Mouse (Mus musculus): ENCODE data around the gene Sstr3. TPM values are rescaled to one million over a fixed set of nuclear protein-coding genes. Genes with fewer than 3 reads are reported as not detected.

The Sstr3 gene
- polyA plus RNA-seq, 1 experiment from 2014 or later = 0.16 TPM

DNA sequence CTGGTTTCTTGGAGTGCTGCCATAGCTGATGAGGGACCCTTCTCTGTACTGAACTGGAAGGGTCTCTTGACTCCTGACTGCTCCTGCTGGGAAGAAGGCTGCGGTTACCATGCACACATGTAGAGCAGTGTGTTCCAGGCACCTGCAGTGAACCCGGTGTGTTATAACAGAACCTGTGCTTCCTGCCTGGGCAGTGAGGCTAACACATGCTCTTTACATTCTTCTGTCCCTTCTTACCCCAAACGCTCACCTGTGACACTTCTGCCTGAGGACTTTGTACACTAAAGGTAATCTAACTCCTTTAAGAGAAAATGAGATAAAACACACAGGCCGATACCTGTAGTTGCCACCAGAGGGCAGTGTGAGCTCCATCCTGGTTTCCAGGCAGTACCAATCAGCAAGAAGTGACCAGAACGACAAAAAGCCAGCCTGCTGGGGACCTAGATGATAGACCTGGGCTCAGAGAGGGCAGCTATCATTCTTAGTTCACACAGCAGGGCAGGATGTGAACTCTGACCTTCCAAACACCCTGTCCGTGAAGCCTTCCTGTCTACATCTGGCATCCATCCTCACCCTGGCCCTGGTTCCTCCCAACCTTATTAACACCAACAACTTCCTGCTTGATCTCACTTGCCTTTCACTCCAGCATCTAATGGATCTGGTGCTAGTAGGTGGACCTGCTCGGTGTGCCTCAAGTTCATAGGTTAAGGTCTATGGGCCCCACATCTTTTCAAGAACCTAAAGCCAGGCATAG, 29.9 kb downstream of the Sstr3 start:
- peaks cover 2% of the 10 kb centered on the region; the same call in 1 of the 2 replicates for H3K4me1 ChIP-seq (ENCODE audit: control insufficient read depth, insufficient read depth, low read length)
- H3K36me3 ChIP-seq (ENCODE audit: control insufficient read depth, insufficient read depth, low read length) = no peaks in the 10 kb centered on the region
- no peaks in the 10 kb centered on the region for H3K9me3 ChIP-seq (replicated peaks; ENCODE audit: control insufficient read depth, low read length, poor library complexity, severe bottlenecking)
- H3K4me3 ChIP-seq (ENCODE audit: low read depth, low read length) = no peak overlapping the region
- ATAC-seq = no peak
- H3K27ac ChIP-seq (ENCODE audit: low read length) = no peak overlapping the region
- H3K4me2 ChIP-seq (ENCODE audit: low read length) = no peak overlapping the region
- no peaks in the 10 kb centered on the region for H3K27me3 ChIP-seq (ENCODE audit: control insufficient read depth, insufficient read depth, low read depth, low read length)
- whole genome bisulfite sequencing = 31% methylated on average over 7 of the region's 7 CpGs
- H3K9ac ChIP-seq (ENCODE audit: low read depth, low read length) = no peak overlapping the region

DNA sequence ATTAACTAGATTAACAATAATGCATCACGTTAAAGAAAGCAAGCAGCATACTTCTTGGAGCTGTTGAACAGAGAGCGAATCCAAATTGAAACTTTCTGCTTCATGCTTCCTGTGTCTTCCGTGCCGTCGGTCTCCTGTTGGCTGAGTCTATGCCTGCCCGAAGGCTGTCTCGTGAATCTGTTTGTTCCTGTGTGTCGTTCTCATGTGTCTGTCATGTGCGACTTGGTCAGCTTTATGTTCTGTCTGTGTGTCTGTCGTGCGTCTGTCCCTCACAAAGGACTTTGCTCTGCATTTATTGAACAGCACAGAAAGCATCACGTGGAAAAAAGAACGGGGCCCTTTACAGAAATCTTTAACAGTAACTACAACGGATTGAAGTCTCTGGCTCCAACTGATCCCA, 31.5 kb downstream of the Sstr3 start:
- no peak for ATAC-seq
- 85% methylated on average over 14 of the region's 14 CpGs for WGBS
- no peak overlapping the region for H3K9ac ChIP-seq (ENCODE audit: low read depth, low read length)
- no peaks in the 10 kb centered on the region for H3K27me3 ChIP-seq (ENCODE audit: control insufficient read depth, insufficient read depth, low read depth, low read length)
- H3K4me2 ChIP-seq (ENCODE audit: low read length) = no peak overlapping the region
- peaks cover 2% of the 10 kb centered on the region; the same call in 1 of the 2 replicates for H3K4me1 ChIP-seq (ENCODE audit: control insufficient read depth, insufficient read depth, low read length)
- H3K9me3 ChIP-seq (replicated peaks; ENCODE audit: control insufficient read depth, low read length, poor library complexity, severe bottlenecking) = no peaks in the 10 kb centered on the region
- no peak overlapping the region for H3K27ac ChIP-seq (ENCODE audit: low read length)
- no peaks in the 10 kb centered on the region for H3K36me3 ChIP-seq (ENCODE audit: control insufficient read depth, insufficient read depth, low read length)
- no peak overlapping the region for H3K4me3 ChIP-seq (ENCODE audit: low read depth, low read length)

DNA sequence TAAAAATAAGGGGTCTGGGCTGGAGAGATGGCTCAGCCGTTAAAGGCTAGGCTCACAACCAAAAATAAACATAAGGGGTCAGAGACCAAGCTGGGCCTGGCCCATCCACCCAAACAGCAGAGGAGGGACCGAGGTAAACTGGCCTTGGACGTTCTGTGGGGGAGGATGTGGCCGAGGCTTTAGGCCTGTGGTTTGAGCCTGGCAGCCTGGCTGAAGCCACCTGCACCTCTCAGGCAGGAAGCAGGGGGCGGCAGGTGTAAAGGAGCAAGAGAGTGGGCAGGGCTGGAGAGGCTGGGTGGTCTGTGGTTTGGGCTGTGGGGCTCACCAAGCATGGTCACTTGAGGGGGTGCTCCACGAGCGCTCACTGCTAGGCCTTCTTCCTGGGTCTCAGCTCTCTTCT, 32.5 kb downstream of the Sstr3 start:
- WGBS = 85% methylated on average over 7 of the region's 7 CpGs
- no peak overlapping the region for H3K9ac ChIP-seq (ENCODE audit: low read depth, low read length)
- no peak overlapping the region for H3K4me2 ChIP-seq (ENCODE audit: low read length)
- ATAC-seq = no peak
- no peak overlapping the region for H3K4me3 ChIP-seq (ENCODE audit: low read depth, low read length)
- no peaks in the 10 kb centered on the region for H3K36me3 ChIP-seq (ENCODE audit: control insufficient read depth, insufficient read depth, low read length)
- peaks cover 2% of the 10 kb centered on the region; the same call in 1 of the 2 replicates for H3K4me1 ChIP-seq (ENCODE audit: control insufficient read depth, insufficient read depth, low read length)
- no peak overlapping the region for H3K27ac ChIP-seq (ENCODE audit: low read length)
- H3K27me3 ChIP-seq (ENCODE audit: control insufficient read depth, insufficient read depth, low read depth, low read length) = no peaks in the 10 kb centered on the region
- no peaks in the 10 kb centered on the region for H3K9me3 ChIP-seq (replicated peaks; ENCODE audit: control insufficient read depth, low read length, poor library complexity, severe bottlenecking)

DNA sequence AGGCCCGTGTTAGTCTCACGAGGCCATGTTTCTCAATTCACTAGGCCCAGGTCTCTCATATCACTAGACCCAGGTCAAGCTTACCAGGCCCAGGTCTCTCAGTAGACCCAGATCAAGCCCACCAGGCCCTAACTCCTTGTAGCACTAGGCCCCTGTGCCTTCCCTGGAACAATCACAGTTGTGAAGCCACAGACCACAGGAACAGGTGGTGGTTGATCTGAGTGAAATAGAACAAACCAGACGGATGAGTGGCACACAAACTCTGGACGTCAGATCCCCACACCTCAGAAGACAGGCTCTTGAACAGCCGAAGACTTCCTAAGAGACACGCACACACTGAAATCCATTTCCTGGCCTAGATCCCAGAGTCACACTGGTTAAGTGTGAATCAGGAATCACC, 33.7 kb downstream of the Sstr3 start:
- ATAC-seq = no peak
- Histone ChIP-seq H3K9me3 (replicated peaks; ENCODE audit: control insufficient read depth, low read length, poor library complexity, severe bottlenecking) (no peaks in the 10 kb centered on the region), H3K4me1 (ENCODE audit: control insufficient read depth, insufficient read depth, low read length) (peaks cover 2% of the 10 kb centered on the region; the same call in 1 of the 2 replicates), H3K4me2 (ENCODE audit: low read length) (no peak overlapping the region), H3K27me3 (ENCODE audit: control insufficient read depth, insufficient read depth, low read depth, low read length) (no peaks in the 10 kb centered on the region), H3K36me3 (ENCODE audit: control insufficient read depth, insufficient read depth, low read length) (no peaks in the 10 kb centered on the region), H3K27ac (ENCODE audit: low read length) (no peak overlapping the region), H3K9ac (ENCODE audit: low read depth, low read length) (no peak overlapping the region), H3K4me3 (ENCODE audit: low read depth, low read length) (no peak overlapping the region)
- 95% methylated on average over 6 of the region's 6 CpGs for WGBS

DNA sequence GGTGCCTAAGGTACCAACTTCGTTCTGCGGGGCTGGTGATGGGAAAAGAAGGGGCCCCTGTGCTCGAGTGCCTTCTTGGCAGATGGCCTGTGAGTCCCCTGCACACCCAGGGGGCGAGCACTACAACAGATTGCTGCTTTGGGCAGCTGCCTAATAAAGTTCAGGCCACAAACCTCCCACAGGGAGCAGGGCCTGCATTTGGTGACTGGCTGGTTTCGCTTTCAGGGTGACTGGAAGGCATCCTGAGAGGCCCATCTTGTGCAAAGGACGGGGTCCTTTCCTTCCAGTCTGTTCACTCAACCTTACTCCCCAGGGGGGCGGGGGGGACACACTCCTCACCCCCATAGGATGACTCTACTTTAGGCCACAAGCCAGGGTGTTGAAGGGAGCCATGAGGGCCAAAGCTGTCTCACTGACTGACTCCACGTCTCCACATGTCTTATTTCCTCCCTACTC, 34.3 kb downstream of the Sstr3 start:
- H3K4me2 ChIP-seq (ENCODE audit: low read length) = no peak overlapping the region
- no peak overlapping the region for H3K9ac ChIP-seq (ENCODE audit: low read depth, low read length)
- no peak for ATAC-seq

DNA sequence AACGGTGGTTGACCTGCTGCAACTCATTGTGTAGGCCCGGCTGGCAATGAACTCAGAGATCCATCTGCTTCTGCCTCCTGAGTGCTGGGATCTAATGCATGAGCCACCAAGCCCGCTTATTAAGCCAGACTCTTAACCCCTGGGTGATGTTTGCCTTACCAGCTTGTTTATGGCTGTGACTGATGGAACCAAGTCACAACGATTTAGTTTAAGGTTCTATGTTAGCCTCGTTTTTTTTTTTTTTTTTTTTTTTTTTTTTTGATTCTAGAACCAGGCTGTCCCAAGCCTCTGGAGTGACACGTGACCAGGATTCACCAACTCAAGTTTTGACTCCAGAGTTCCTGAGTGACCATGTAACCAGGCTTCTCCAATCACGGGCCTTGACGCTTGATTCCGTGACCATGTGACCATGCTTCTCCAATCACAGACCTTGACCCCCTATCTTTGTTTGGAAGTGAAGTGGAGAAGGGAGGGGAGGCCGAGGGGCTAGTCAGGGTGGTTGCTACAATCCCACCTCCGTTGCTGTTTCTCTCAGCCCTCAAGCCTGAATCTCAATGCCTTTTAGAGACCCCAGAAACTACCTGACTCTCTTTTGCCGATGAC, 35.1 kb downstream of the Sstr3 start:
- Histone ChIP-seq H3K9ac (ENCODE audit: low read depth, low read length) (no peak overlapping the region), H3K4me3 (ENCODE audit: low read depth, low read length) (no peak overlapping the region), H3K4me1 (ENCODE audit: control insufficient read depth, insufficient read depth, low read length) (peaks cover 2% of the 10 kb centered on the region; the same call in 1 of the 2 replicates), H3K27me3 (ENCODE audit: control insufficient read depth, insufficient read depth, low read depth, low read length) (no peaks in the 10 kb centered on the region), H3K27ac (ENCODE audit: low read length) (no peak overlapping the region), H3K4me2 (ENCODE audit: low read length) (0 out of 2 replicates have a peak overlapping the region, but pooled peaks have one; percentile 5), H3K9me3 (replicated peaks; ENCODE audit: control insufficient read depth, low read length, poor library complexity, severe bottlenecking) (peaks cover 5% of the 10 kb centered on the region; the same call in 1 of the 2 replicates), H3K36me3 (ENCODE audit: control insufficient read depth, insufficient read depth, low read length) (no peaks in the 10 kb centered on the region)
- ATAC-seq = no peak
- WGBS = 47% methylated on average over 12 of the region's 12 CpGs

More for the DNA sequence above, 34.3 kb downstream of the Sstr3 start:
- no peak overlapping the region for H3K27ac ChIP-seq (ENCODE audit: low read length)
- H3K4me1 ChIP-seq (ENCODE audit: control insufficient read depth, insufficient read depth, low read length) = peaks cover 2% of the 10 kb centered on the region; the same call in 1 of the 2 replicates
- H3K9me3 ChIP-seq (replicated peaks; ENCODE audit: control insufficient read depth, low read length, poor library complexity, severe bottlenecking) = no peaks in the 10 kb centered on the region
- no peak overlapping the region for H3K4me3 ChIP-seq (ENCODE audit: low read depth, low read length)
- H3K36me3 ChIP-seq (ENCODE audit: control insufficient read depth, insufficient read depth, low read length) = no peaks in the 10 kb centered on the region
- H3K27me3 ChIP-seq (ENCODE audit: control insufficient read depth, insufficient read depth, low read depth, low read length) = no peaks in the 10 kb centered on the region
- WGBS = 61% methylated on average over 8 of the region's 8 CpGs

DNA sequence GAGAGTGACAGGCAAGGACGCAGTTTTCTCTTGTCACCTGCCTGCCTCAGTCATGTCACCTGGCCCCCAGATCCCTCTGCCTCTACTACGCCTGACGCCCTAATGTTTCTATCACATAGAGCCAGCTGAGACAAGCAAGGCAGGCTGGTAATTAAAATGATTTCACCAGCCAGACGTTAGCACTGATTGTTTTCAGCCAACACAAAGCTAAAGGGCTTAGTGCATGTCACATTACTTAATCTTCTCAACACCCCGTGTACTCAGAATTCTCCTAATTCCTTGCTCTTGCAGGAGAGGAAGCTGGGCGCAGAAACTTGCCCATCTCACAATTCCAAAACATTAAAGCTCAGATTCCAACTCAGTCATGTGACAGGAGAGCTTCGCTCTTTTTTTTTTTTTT, 36.0 kb downstream of the Sstr3 start:
- Histone ChIP-seq H3K4me1 (ENCODE audit: control insufficient read depth, insufficient read depth, low read length) (peaks cover 2% of the 10 kb centered on the region; the same call in 1 of the 2 replicates), H3K4me2 (ENCODE audit: low read length) (no peak overlapping the region), H3K9me3 (replicated peaks; ENCODE audit: control insufficient read depth, low read length, poor library complexity, severe bottlenecking) (peaks cover 5% of the 10 kb centered on the region; the same call in 1 of the 2 replicates), H3K9ac (ENCODE audit: low read depth, low read length) (no peak overlapping the region), H3K4me3 (ENCODE audit: low read depth, low read length) (no peak overlapping the region), H3K27me3 (ENCODE audit: control insufficient read depth, insufficient read depth, low read depth, low read length) (no peaks in the 10 kb centered on the region), H3K36me3 (ENCODE audit: control insufficient read depth, insufficient read depth, low read length) (no peaks in the 10 kb centered on the region), H3K27ac (ENCODE audit: low read length) (no peak overlapping the region)
- WGBS = 51% methylated on average over 7 of the region's 7 CpGs
- ATAC-seq = no peak

DNA sequence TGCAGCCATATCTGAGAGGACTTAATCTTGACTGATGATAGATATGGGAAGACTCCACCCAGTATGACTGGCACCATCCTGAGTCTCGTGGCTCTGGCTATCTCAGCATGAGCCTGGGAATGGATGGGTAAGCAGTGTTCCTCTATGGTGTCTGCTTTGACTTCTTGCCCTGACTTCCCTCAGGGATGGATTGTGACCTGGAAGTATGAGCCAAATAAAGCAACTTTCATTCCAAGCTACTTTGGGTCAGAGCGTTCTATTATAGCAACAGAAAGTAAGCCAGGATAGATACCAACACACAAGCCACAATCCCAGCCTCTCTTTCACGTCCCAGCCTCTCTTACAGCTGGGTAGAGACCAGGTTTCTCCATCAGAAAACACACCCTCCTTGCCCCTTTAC, 38.9 kb downstream of the Sstr3 start:
- Histone ChIP-seq H3K27ac (ENCODE audit: low read length) (no peak overlapping the region), H3K27me3 (ENCODE audit: control insufficient read depth, insufficient read depth, low read depth, low read length) (no peaks in the 10 kb centered on the region), H3K4me2 (ENCODE audit: low read length) (no peak overlapping the region), H3K4me1 (ENCODE audit: control insufficient read depth, insufficient read depth, low read length) (peaks cover 2% of the 10 kb centered on the region; the same call in 1 of the 2 replicates), H3K9me3 (replicated peaks; ENCODE audit: control insufficient read depth, low read length, poor library complexity, severe bottlenecking) (peaks cover 5% of the 10 kb centered on the region; the same call in 1 of the 2 replicates), H3K9ac (ENCODE audit: low read depth, low read length) (no peak overlapping the region), H3K4me3 (ENCODE audit: low read depth, low read length) (no peak overlapping the region), H3K36me3 (ENCODE audit: control insufficient read depth, insufficient read depth, low read length) (no peaks in the 10 kb centered on the region)
- WGBS = 81% methylated on average over 3 of the region's 3 CpGs
- ATAC-seq = no peak

DNA sequence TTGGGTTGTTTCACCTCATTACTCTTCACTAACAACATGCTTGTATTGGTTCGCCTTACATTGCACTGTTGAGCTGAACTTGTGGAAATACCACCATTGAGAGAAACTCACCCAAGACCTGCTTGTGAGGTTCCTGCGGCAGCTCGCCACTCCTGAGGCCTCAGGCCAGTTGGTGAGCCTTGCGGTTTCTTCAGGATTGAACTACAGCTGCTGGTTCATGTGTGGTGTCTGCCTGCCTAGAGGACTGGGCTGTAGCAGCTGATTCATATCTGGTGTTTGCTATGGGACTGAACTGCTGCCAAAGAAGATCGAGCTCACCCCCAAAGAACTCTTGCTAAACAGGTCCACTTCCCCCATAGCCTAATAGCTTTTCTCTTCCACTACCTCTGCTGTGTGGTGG, 39.7 kb downstream of the Sstr3 start:
- Histone ChIP-seq H3K4me3 (ENCODE audit: low read depth, low read length) (no peak overlapping the region), H3K4me1 (ENCODE audit: control insufficient read depth, insufficient read depth, low read length) (peaks cover 2% of the 10 kb centered on the region; the same call in 1 of the 2 replicates), H3K9me3 (replicated peaks; ENCODE audit: control insufficient read depth, low read length, poor library complexity, severe bottlenecking) (peaks cover 5% of the 10 kb centered on the region; the same call in 1 of the 2 replicates), H3K4me2 (ENCODE audit: low read length) (no peak overlapping the region), H3K27me3 (ENCODE audit: control insufficient read depth, insufficient read depth, low read depth, low read length) (no peaks in the 10 kb centered on the region), H3K27ac (ENCODE audit: low read length) (no peak overlapping the region), H3K36me3 (ENCODE audit: control insufficient read depth, insufficient read depth, low read length) (no peaks in the 10 kb centered on the region), H3K9ac (ENCODE audit: low read depth, low read length) (no peak overlapping the region)
- ATAC-seq = no peak
- WGBS = 86% methylated on average over 5 of the region's 5 CpGs
